Mouse (Mus musculus) cerebellum, adult 18-20 months (tissue): ENCODE results near the gene Tmem91.
A peak's percentile ranks its signal among the peaks of the same experiment; 100 is the strongest.

Experiments
- DNase-seq, 2 experiments: peaks; one replicate each; pipeline ENCODE4 v3.0.0; 2021

The Tmem91 gene

GRCm38 (mm10) chr7:25623857-25624370, 51.1 kb downstream of the Tmem91 start:
- peak; percentile 48 to 49 for DNase-seq

GRCm38 (mm10) chr7:25620751-25621150, 54.2 kb downstream of the Tmem91 start:
- no peak for DNase-seq

- peak in 1 of 2 experiments; percentile 2 for DNase-seq
Measured at GRCm38 (mm10) chr7:25620101-25620500, 54.9 kb downstream of the Tmem91 start.

- DNase-seq: no peak
Measured at GRCm38 (mm10) chr7:25619722-25619991, 55.3 kb downstream of the Tmem91 start.
